Mouse (Mus musculus): ENCODE measurements at regions not wholly inside any gene's neighbourhood (a gene's known extent, or its start where the extent isn't known, plus 50 kb on each side); places are given as distances from the start of the nearest gene placed in this dataset.
A peak's percentile ranks its signal among the peaks of the same experiment; 100 is the strongest.

DNA sequence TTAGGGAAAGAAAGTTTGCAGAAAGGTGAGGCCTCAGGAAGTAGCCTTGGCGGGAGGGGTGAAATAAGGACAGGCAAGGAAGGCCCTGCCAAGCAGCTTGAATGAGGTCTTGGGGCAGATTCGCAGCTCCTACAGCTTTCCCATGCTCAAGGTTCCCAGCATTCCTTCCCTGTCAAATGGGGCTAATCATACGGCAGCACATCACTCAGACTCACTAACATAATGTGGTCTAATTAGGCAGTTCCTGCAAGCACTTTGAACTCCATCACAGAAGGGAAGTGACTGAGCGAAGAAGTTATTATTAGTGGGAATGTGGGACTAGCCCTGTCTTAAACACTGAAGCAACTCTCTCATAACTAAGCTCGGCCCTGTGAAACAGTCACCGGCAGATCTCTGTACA, 87.1 kb upstream of the Gm10260 start:
- no peak for DNase-seq

- no peak for DNase-seq
Measured at GRCm38 (mm10) chr13:97845148-97845547, 84.7 kb upstream of the Gm10260 start.

GRCm38 (mm10) chr13:97842801-97843200, 82.4 kb upstream of the Gm10260 start:
- DNase-seq, result no peak

DNA sequence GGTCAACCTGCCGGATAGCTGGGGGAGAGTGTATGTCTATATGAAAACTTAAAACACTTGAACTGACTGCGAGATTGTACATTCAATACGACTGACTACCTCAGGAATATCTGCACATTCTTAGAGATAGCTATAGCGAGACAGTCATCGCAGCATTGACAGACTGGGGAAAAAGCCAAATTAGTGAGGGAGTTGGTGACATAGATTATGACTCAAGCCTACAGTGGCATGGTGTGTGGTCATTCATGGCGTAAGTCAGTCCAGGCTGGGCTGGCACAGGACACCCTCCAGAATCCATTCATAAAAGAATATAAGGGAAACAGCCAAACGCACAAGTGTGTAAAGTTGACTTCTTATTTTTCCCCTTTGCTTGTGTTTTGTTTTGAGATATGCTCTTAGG, 81.1 kb upstream of the Gm10260 start:
- no peak for DNase-seq

DNA sequence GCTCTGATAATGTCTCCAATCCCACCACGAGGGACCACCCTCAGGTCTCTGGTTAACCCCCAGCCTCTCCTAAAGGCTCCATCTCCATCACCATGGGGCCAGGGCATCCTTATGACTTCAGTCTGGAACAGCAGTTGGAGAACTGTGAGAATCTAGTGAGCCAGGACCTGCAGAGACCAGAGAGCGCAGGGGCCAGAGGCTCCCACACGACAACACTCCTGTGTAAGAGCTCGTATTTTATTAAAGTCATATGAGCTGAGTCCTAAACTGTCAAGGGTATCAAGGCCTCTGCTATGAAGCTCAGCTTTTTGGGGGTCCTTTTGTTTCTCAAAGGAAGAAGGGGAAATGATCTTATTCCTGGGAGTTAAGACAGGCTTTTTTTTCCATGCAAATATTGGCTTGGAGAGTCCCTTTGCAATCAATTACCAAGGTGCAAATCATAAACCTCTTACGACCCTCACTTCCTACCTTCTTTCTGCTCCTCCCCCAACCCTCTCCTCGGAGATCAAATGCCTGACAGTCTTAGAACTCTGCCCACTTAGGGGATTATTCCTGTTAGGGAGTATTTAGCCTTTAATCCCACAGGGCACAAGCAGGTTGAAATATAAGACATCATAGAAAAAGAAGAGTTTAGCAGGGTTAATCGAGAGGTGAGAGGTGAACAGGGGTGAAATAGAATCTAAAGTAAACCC, 79.3 kb upstream of the Gm10260 start:
- no peak for DNase-seq

- no peak for DNase-seq
Measured at GRCm38 (mm10) chr13:97837443-97838000, 77.1 kb upstream of the Gm10260 start.

- no peak for DNase-seq
Measured at GRCm38 (mm10) chr13:97832448-97832847, 72.0 kb upstream of the Gm10260 start.

- no peak for DNase-seq
Measured at GRCm38 (mm10) chr13:97831839-97832238, 71.4 kb upstream of the Gm10260 start.

DNA sequence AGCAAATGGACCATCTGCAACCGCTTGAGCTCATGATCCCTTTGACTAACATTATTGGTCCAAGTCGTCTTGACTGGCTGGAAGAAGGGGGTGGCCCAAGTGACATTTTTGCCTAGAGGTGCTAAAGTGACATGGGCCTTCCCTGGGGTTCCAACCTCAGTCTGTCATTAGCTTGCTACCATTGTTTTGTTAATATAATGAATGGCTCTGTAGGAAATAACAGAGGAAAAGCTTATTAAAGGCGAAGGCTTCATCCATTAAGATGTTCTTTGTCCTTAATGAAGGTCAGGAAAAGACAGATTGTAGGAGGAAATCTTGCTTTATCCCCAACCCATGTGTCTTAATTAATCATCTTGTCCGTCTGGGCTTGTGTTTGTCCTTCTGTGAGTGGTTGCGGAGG, 69.1 kb upstream of the Gm10260 start:
- no peak for DNase-seq

GRCm38 (mm10) chr13:97825801-97826576, 65.6 kb upstream of the Gm10260 start:
- no peak for DNase-seq

- no peak for DNase-seq
Measured at GRCm38 (mm10) chr13:97825361-97825760, 64.9 kb upstream of the Gm10260 start.

DNA sequence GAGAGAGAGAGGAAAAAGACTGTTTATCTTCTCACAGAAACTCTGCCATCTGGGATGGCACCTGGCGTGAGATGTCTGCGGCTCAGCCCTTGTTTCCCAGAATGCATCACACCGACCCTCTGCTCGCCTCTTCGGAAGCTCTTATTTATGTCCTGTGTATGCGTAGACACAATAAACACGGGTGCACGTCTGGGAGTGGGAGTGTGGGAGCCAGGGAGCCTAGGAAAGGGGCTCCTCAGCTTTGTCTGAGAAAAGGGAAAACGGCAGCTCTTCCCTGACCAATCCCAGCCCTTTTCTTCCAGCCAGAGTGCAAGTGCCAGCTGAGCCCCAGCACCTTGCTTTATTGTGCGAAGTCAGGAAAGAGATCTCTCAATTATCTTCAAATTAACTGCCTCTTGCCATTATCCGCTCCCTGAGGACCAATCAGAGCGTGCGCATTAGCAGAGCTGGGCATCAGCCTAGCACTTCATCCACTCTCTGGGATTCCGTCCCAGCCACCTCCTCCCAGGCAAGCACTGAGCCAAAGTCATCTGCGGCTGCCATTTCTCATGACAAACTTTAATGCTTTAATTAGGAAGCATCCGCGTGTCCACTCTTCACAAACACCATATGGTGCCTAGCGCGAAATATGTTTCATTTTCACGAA, 63.8 kb upstream of the Gm10260 start:
- peak; percentile 14 for DNase-seq

GRCm38 (mm10) chr13:97821630-97822029, 61.2 kb upstream of the Gm10260 start:
- no peak for DNase-seq

DNA sequence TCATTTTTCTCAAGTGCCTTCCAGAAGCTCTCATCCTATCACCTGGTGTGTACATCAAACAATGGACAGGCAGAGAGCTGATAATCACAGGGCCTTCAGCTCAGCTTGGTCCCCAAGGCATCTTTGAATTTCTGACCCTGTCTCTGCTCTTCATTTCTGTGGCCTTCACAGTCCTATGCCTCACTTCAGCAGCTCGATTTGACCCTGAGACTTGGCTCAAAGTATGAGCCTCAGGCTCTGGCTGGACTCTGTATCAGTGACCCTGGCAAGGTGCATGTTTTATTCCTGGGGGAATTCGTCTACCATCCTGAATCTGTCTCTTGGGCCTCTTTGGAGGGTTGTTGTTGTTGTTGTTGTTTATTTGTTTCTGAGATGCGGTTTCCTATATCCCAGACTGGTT, 60.6 kb upstream of the Gm10260 start:
- no peak for DNase-seq

- DNase-seq, result no peak
Measured at GRCm38 (mm10) chr13:97820401-97820800, 60.0 kb upstream of the Gm10260 start.

GRCm38 (mm10) chr13:97819036-97819435, 58.6 kb upstream of the Gm10260 start:
- DNase-seq, result no peak

GRCm38 (mm10) chr13:97816923-97817322, 56.5 kb upstream of the Gm10260 start:
- no peak for DNase-seq
